Mouse (Mus musculus): ENCODE measurements at regions not wholly inside any gene's neighbourhood (a gene's known extent, or its start where the extent isn't known, plus 50 kb on each side); places are given as distances from the start of the nearest gene placed in this dataset.

DNA sequence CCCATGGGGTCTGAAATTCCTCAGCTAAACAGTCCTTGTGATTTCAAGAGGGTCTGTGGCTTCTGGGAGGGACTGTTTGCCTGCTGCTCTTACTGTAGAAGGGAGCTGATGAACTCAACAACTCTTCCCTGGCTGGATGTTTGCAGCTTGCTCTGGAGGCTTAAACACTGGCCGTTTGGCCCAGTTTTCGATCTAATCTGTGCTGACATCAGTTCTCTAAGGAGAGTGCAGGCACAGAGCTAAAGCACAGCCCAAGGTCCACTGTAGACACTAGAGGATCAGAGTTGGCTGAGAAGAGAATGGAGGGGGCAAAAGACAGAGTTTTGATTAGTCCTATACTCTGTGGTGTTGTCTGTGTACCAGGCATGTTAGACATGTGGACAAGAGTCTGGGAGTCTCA, 490.1 kb downstream of the Nedd1 start:
- TF ChIP-seq CTCF (IDR thresholded peaks at IDR 0.05) (no peak), EP300 (IDR thresholded peaks at IDR 0.05) (no peak)
